Comparison of ENCODE assay signal across 11 mouse cellular contexts in the genomic region with DNA sequence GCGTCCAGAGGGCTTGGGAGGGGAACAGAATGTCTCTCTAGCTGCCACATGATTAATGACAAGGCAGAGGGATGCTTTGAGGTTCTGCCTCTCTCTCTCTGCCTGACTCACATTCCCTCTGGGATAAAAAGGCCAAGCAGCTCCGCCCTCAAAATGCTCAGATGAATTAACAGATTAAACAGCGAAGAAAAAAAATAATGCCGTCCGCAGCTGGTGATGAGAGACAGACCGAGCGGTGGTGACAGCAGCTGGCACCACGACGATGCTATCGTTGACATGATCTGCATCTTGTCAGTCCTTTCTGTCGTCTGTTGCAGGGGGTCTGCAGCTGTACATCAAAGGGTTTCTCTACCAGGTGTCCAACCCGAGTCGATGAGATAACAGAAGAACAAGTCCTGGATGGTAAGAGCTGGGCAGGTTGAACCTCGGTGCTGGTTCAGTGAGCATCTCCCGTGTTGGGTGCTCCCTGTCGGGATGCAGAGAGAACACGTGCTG.
DNase-seq lines count a peak whose midpoint lies in the region; ATAC-seq lines count a peak whose summit lies in the region.
"Had no signal": no experiment of that assay in that cellular context is flagged by ENCODE, and none has a peak within 500 bp of the region (broad histone marks: within the 10 kb centered on the region; RNA-seq: fewer than 3 reads in every experiment).

No protein-coding gene starts in this region.

- no peak overlapping the region for H3K9ac ChIP-seq in midbrain, embryonic 11.5 days (ENCODE audit: low read length)
- no peak overlapping the region for H3K9ac ChIP-seq in hindbrain, embryonic 14.5 days
- H3K9ac ChIP-seq: liver, embryonic 15.5 days had no signal

- ATAC-seq in midbrain, embryonic 11.5 days (ENCODE audit: low FRiP score): peak; percentile 52; the same call in 1 of the 2 replicates
- peak; percentile 53; the same call in 1 of the 2 replicates for ATAC-seq in hindbrain, embryonic 14.5 days (ENCODE audit: low FRiP score)

- H3K36me3 ChIP-seq in midbrain, embryonic 11.5 days (ENCODE audit: control insufficient read depth, insufficient read depth, low read length): no peaks in the 10 kb centered on the region
- no peaks in the 10 kb centered on the region for H3K36me3 ChIP-seq in midbrain, embryonic 10.5 days
- H3K36me3 ChIP-seq in hindbrain, embryonic 14.5 days (replicated peaks; ENCODE audit: control insufficient read depth, insufficient read depth): no peaks in the 10 kb centered on the region
- H3K36me3 ChIP-seq: liver, embryonic 15.5 days had no signal

- H3K4me2 ChIP-seq in midbrain, embryonic 11.5 days: no peak overlapping the region
- peak overlapping the region; percentile 31 for H3K4me2 ChIP-seq in hindbrain, embryonic 14.5 days (replicated peaks)
- H3K4me2 ChIP-seq: liver, embryonic 15.5 days had no signal

- no peaks in the 10 kb centered on the region for H3K9me3 ChIP-seq in midbrain, embryonic 11.5 days (ENCODE audit: control insufficient read depth, low read length)
- H3K9me3 ChIP-seq in midbrain, embryonic 10.5 days (replicated peaks): no peaks in the 10 kb centered on the region
- H3K9me3 ChIP-seq in hindbrain, embryonic 14.5 days (ENCODE audit: control insufficient read depth, low read length): no peaks in the 10 kb centered on the region
- H3K9me3 ChIP-seq: liver, embryonic 15.5 days had no signal

- intact Hi-C loops in heart, postnatal 14 days (cut with DNase I): no loop called here

- no peak overlapping the region for H3K27ac ChIP-seq in midbrain, embryonic 11.5 days (ENCODE audit: low read depth, low read length)
- no peak overlapping the region for H3K27ac ChIP-seq in midbrain, embryonic 10.5 days (replicated peaks)
- H3K27ac ChIP-seq in hindbrain, embryonic 14.5 days: 0 out of 2 replicates have a peak overlapping the region, but pooled peaks have one; percentile 7
- H3K27ac ChIP-seq: liver, embryonic 15.5 days had no signal

- H3K4me3 ChIP-seq in midbrain, embryonic 11.5 days (ENCODE audit: low read depth, low read length): no peak overlapping the region
- H3K4me3 ChIP-seq in midbrain, embryonic 10.5 days: no peak overlapping the region
- 0 out of 2 replicates have a peak overlapping the region, but pooled peaks have one; percentile 1 for H3K4me3 ChIP-seq in hindbrain, embryonic 14.5 days (replicated peaks; ENCODE audit: low read length)
- H3K4me3 ChIP-seq: liver, embryonic 15.5 days had no signal

- H3K4me1 ChIP-seq in midbrain, embryonic 11.5 days (ENCODE audit: control insufficient read depth, insufficient read depth, low read length): no peaks in the 10 kb centered on the region
- peaks cover 9% of the 10 kb centered on the region for H3K4me1 ChIP-seq in midbrain, embryonic 10.5 days
- peaks cover 10% of the 10 kb centered on the region; the same call in 1 of the 2 replicates for H3K4me1 ChIP-seq in hindbrain, embryonic 14.5 days (replicated peaks; ENCODE audit: control insufficient read depth, insufficient read depth, low read length)
- H3K4me1 ChIP-seq: liver, embryonic 15.5 days had no signal

- 63% methylated on average over 17 of the region's 17 CpGs for WGBS in midbrain, embryonic 11.5 days
- WGBS in midbrain, embryonic 10.5 days: 76% methylated on average over 17 of the region's 17 CpGs
- 23% methylated on average over 17 of the region's 17 CpGs for WGBS in hindbrain, embryonic 14.5 days

- no peaks in the 10 kb centered on the region for H3K27me3 ChIP-seq in midbrain, embryonic 11.5 days (ENCODE audit: control insufficient read depth, insufficient read depth, low read length)
- no peaks in the 10 kb centered on the region for H3K27me3 ChIP-seq in midbrain, embryonic 10.5 days (ENCODE audit: low read depth, poor library complexity, severe bottlenecking)
- no peaks in the 10 kb centered on the region for H3K27me3 ChIP-seq in hindbrain, embryonic 14.5 days (ENCODE audit: control insufficient read depth, insufficient read depth, low read length)
- H3K27me3 ChIP-seq: liver, embryonic 15.5 days had no signal

- DNase-seq in adrenal gland, postnatal 10 days: peak; percentile 12
- DNase-seq in adrenal gland, postnatal 4 days (ENCODE audit: low spot score in 2 of 2): no peak
- peak; percentile 87 for DNase-seq in midbrain, embryonic 11.5 days (ENCODE audit: low spot score, missing footprints)
- DNase-seq in midbrain, embryonic 10.5 days (ENCODE audit: low spot score): no peak
- no peak for DNase-seq in hindbrain, embryonic 14.5 days (ENCODE audit: low spot score)
- peak; percentile 76 for DNase-seq in retina, postnatal 1 day
- no peak for DNase-seq in T-cell, adult 2 months (ENCODE audit: low spot score)
- DNase-seq in heart, postnatal 14 days: no peak
- DNase-seq: cerebellum, adult 9-10 months; kidney, adult 8-10 months had no signal

Comparison
In these comparisons a context has a peak if more than half of its experiments do, and no peak if none do; other contexts are left out.
1. DNase-seq: peak in adrenal gland, postnatal 10 days (single experiment), midbrain, embryonic 11.5 days (single experiment) and retina, postnatal 1 day (single experiment); none in adrenal gland, postnatal 4 days (0 of 2), midbrain, embryonic 10.5 days (single experiment), hindbrain, embryonic 14.5 days (single experiment), T-cell, adult 2 months (single experiment) and heart, postnatal 14 days (0 of 2).